Mouse (Mus musculus) megakaryocyte, adult 5-6 weeks (primary cell): ENCODE results near the gene Stim1. TPM values are rescaled to one million over a fixed set of nuclear protein-coding genes. Genes with fewer than 3 reads are reported as not detected.

ENCODE experiments used
- ATAC-seq: 2 replicates; pipeline ENCODE4 v1.8.0; 2016; ENCODE audit warnings: mild to moderate bottlenecking, inconsistent platforms; ENCODE audit not compliant: poor library complexity, severe bottlenecking
- total RNA-seq, 2 experiments: library from RNA; stranded (forward) in 1 of 2; stranded (reverse) in 1 of 2; fragments of 153-499, 151-499 nt in 1 of 2; fragments of 221-1000, 200-1000 nt in 1 of 2; gene quantifications; 2 replicates each; pipeline versions ENCODE4 v1.2.3 to v1.2.4; 2015 to 2017

Stim1 gene
- total RNA-seq, 2 experiments from 2014 or later: 28.8 to 35.5 TPM

- ATAC-seq: no peak
Observed at GRCm38 (mm10) chr7:102292228-102292627, 24.6 kb downstream of the Stim1 start.

GRCm38 (mm10) chr7:102293234-102293633 lies 25.6 kb downstream of the Stim1 start:
- ATAC-seq: no peak

GRCm38 (mm10) chr7:102300761-102301160 lies 33.2 kb downstream of the Stim1 start:
- ATAC-seq: no peak

- peak; percentile 79 for ATAC-seq
Observed at GRCm38 (mm10) chr7:102302471-102302870, 34.9 kb downstream of the Stim1 start.

GRCm38 (mm10) chr7:102305596-102305995 lies 38.0 kb downstream of the Stim1 start:
- no peak for ATAC-seq

- no peak for ATAC-seq
Observed at GRCm38 (mm10) chr7:102310266-102310665, 42.7 kb downstream of the Stim1 start.

- ATAC-seq: no peak
Observed at GRCm38 (mm10) chr7:102310821-102311220, 43.2 kb downstream of the Stim1 start.

- peak; percentile 81 for ATAC-seq
Observed at GRCm38 (mm10) chr7:102312840-102313534, 45.4 kb downstream of the Stim1 start.

- ATAC-seq: peak; percentile 7; the same call in 1 of the 2 replicates
Observed at GRCm38 (mm10) chr7:102313535-102313863, 45.9 kb downstream of the Stim1 start.

- no peak for ATAC-seq
Observed at GRCm38 (mm10) chr7:102314107-102314506, 46.5 kb downstream of the Stim1 start.

GRCm38 (mm10) chr7:102314908-102315307 lies 47.3 kb downstream of the Stim1 start:
- no peak for ATAC-seq

GRCm38 (mm10) chr7:102315435-102315834 lies 47.8 kb downstream of the Stim1 start:
- 0 out of 2 replicates have a peak, but pooled peaks have one; percentile 25 for ATAC-seq

- ATAC-seq: peak; percentile 76
Observed at GRCm38 (mm10) chr7:102317583-102318168, 50.1 kb downstream of the Stim1 start.

- ATAC-seq: no peak
Observed at GRCm38 (mm10) chr7:102322137-102322536, 54.5 kb downstream of the Stim1 start.

- ATAC-seq: no peak
Observed at GRCm38 (mm10) chr7:102326323-102326722, 58.7 kb downstream of the Stim1 start.

GRCm38 (mm10) chr7:102330270-102330669 lies 62.7 kb downstream of the Stim1 start:
- no peak for ATAC-seq

- ATAC-seq: no peak
Observed at GRCm38 (mm10) chr7:102331476-102331875, 63.9 kb downstream of the Stim1 start.

- ATAC-seq: peak; percentile 35; the same call in 1 of the 2 replicates
Observed at GRCm38 (mm10) chr7:102333741-102334140, 66.1 kb downstream of the Stim1 start.

- ATAC-seq: no peak
Observed at GRCm38 (mm10) chr7:102337326-102337725, 69.7 kb downstream of the Stim1 start.

- peak; percentile 82 for ATAC-seq
Observed at GRCm38 (mm10) chr7:102337898-102338297, 70.3 kb downstream of the Stim1 start.

GRCm38 (mm10) chr7:102338956-102339355 lies 71.3 kb downstream of the Stim1 start:
- no peak for ATAC-seq

- no peak for ATAC-seq
Observed at GRCm38 (mm10) chr7:102345893-102346292, 78.3 kb downstream of the Stim1 start.
